8 mouse cellular contexts compared by ENCODE assay signal in genomic region chr9:46119943-46120441, GRCm38 (mm10).
DNase-seq lines count a peak whose midpoint lies in the region; ATAC-seq lines count a peak whose summit lies in the region.

No protein-coding gene starts in this region.

- WGBS in hindbrain, embryonic 12.5 days = 0% methylated on average over 6 of the region's 6 CpGs

- H3K9ac ChIP-seq in hindbrain, embryonic 12.5 days = no peak overlapping the region

- H3K27me3 ChIP-seq in hindbrain, embryonic 12.5 days = no peaks in the 10 kb centered on the region

- ATAC-seq in hindbrain, embryonic 12.5 days (ENCODE audit: low FRiP score) = peak; percentile 96

- H3K36me3 ChIP-seq in hindbrain, embryonic 12.5 days = peaks cover 5% of the 10 kb centered on the region; the same call in 1 of the 2 replicates

- H3K27ac ChIP-seq in hindbrain, embryonic 12.5 days = peak overlapping the region; percentile 75

- peaks cover 20% of the 10 kb centered on the region for H3K4me1 ChIP-seq in hindbrain, embryonic 12.5 days

- H3K4me2 ChIP-seq in hindbrain, embryonic 12.5 days (replicated peaks) = no peak overlapping the region

- H3K4me3 ChIP-seq in hindbrain, embryonic 12.5 days = no peak overlapping the region

- H3K9me3 ChIP-seq in hindbrain, embryonic 12.5 days (replicated peaks) = no peaks in the 10 kb centered on the region; the same call in 1 of the 2 replicates

- peak; percentile 100 for DNase-seq in Muller cell, postnatal 12 days (ENCODE audit: inconsistent ontology term)
- peak; percentile 69 for DNase-seq in cerebellum, adult 9-10 months
- DNase-seq in frontal cortex, postnatal 14 days (ENCODE audit: low spot score in 2 of 2) = peak; percentile 44 to 48
- DNase-seq in left cerebral cortex, adult 11 months (ENCODE audit: low spot score) = peak; percentile 28
- DNase-seq in lung, postnatal 36 days = peak; percentile 86
- DNase-seq in retina, postnatal 1 day = peak; percentile 90
- peak; percentile 74 to 89 for DNase-seq in urinary bladder, postnatal 4 days (ENCODE audit: low spot score in 2 of 2)

Comparison
In these comparisons a context has a peak if more than half of its experiments do, and no peak if none do; other contexts are left out.
1. DNase-seq: peak in every context shown above with its lines; median percentile 100 in Muller cell, postnatal 12 days; 90 in retina, postnatal 1 day; 86 in lung, postnatal 36 days; 82 in urinary bladder, postnatal 4 days; 69 in cerebellum, adult 9-10 months; 46 in frontal cortex, postnatal 14 days; 28 in left cerebral cortex, adult 11 months.